Mouse (Mus musculus): ENCODE measurements around the gene Gm30191.

Gm30191 gene

DNA sequence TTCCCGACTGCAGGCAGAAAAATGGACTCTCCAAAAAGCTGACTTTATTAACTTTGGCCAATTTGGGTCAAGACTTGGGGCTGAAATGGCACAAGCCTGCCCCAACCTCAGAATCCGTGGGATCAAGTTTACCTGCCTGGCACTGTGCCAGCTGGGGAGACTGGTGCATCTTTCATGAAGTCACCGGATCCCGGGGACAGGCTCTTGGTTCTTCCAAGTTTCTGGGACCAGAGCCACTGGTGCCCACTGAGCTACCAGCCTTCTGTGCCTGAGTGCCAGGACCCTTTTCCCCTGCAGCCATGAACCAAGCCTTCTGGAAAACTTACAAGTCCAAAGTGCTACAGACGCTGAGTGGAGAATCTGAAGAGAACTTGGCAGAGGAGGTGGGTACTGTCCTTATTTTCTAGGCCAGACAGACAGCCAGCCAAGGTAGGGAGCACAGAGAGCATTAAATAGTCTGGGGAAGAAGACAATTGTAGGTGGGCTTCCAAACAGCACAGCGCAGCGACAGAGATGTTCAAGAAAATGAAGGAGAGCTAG is at the start of gene Gm30191:
Gm30191 (plus strand) TSS at position 217 of the 540 bp plus-strand sequence.
- DNase-seq (ENCODE audit: low read depth, low spot score): no peak

DNA sequence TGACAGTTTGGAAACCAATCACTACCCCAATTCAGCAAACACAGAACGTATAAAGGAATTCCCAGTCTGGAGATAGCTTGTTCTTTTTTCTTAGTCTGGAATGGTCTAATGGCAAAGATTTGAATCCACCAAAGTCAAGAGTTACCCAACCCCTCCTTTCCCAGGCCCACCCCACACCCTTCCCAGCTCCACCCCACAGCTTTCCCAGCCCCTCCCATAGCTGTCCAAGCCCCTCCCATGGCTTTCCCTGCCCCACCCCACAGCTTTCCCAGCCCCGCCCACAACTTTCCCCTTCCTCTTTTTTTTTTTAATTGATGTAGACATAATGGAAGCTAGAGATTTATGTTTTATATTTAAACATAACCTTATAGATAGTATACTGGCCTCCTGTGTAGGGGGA is 47.4 kb upstream of the Gm30191 start:
- DNase-seq (ENCODE audit: low read depth, low spot score): no peak

DNA sequence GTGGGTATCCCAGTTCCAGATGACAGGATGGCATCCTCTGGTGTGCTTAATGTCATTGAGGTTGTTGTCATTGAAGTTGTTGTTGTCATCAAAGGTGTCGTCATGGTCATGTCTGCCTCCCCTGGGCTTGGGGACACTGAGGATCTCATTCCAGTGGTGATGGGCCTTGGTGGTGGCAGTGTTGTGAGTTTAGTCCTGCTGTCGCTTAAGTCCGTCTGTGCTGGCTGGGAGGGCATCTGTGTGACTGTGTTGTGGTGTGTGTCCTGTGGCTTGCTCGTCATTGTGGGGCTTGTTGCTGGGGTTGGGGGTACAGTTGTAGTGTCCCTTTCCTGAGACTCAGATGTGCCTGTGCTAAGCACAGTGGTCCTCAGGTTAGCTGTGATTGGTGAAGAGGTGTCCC is 43.8 kb upstream of the Gm30191 start, which contains the start of gene Gm7534:
Gm7534 (minus strand) TSS at position 101 of the 400 bp plus-strand sequence.
- no peak for DNase-seq (ENCODE audit: low read depth, low spot score)

DNA sequence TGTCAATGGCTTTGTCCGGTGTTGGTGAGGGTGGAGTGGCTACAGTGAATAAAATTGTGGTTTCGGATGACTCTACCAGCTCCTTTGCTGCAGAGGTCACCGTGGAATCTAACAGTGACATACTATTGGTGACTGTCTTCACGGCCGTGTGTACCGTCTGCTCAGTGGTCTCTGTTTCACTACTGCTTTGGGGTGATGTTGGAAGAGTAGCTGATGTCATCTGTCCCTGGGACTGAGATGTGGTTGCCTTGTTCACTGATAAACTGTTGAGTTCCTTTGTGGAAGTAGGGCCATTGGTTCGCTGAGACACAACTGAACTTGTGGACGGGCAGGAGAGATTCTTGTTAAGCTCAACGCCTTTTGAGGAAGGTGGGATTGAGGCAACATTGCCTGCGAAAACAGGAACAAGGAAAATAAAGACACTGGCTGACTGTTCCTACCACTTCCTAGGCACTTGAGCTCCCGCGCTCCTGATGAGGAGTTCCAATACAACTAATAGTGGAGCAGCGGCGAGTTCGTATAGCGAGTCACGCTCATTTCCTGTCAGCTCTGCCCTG is 43.3 kb upstream of the Gm30191 start:
- no peak for DNase-seq (ENCODE audit: low read depth, low spot score)

DNA sequence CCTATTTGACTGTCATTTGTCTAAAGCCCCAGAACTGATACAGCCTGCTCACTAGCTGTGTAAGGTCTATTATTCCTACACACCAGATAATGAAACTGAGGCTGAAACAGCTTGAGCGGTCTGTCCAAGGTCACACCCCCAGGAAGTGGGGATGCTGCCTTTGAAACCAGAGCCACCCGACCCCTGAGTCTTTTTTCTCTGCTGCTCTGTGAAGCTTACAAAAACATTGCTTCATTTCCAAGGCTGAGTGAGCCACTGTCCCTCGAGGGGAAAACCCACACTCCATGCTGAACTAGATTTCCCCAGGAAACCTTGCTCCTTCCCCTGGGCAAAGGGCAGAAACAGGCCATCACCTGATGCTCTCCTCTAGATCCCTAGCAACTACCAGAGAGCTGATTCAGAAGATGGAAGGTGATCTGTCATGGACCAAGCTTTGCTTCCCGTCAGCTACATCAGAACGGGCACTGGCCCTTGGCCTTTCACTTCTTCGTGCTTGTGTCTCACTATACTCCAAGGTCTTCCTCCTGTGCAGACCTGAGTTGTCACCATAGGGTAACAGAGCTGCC is 40.2 kb upstream of the Gm30191 start:
- DNase-seq (ENCODE audit: low read depth, low spot score): no peak

DNA sequence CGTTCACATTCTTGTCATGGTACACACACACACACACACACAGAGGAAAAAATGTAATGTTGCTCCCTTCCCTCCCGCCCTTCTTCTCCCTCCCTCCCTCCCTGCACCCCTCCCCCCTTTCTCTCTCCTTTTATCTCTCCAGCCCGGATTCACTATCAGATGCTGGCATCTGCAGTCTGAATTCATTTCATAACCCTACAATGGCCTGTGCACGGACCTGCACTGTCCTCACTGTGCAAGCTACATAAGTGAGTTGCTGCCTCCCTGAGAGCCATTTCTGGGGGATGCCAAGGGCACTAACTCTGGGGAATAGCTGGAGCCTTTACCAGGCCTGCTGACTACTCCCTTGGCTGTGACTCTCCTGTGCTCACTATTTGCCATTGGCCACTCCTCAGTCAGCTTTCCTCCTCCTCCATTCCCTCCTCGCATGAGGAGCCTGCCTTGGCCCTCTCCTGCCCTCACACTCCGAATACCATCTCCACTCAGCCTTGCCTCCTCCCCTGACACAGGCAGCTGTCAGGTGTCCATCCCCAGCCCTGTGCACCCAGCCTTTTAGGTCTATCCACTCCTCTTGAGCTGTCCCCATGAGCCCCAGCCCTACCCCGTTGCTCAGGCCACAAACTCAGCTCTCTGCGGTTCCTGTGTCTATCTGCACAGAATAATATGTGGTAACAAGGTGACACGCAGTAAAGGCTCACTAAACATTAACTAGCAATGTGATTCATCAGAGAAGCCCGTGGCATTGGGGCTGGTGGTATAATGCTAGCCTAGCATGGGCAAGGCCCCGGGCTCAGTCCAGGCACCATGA is 23.7 kb upstream of the Gm30191 start:
- no peak for DNase-seq (ENCODE audit: low read depth, low spot score)

DNA sequence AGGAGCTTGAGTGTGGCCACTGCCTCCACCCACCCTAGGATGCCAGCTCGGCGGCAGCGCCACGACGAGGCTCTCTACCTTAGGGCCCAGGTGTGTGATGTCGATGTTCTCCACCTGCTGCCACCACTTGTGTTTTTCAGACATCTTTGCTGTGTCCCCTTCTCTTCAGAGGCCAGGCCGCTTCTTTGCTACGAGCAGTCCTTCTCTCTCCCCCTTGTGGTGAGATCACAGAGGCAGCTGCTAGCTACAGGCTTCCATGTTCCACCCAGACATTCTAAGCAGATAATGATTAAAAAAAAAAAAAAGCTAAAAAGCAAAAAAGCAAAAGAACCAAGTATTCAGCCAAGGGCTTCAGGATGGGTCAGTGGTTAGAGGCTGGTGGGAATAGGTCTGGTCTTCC is 19.5 kb upstream of the Gm30191 start, which contains the start of gene Catsper4:
Catsper4 (minus strand) TSS at position 190 of the 400 bp plus-strand sequence.
- no peak for DNase-seq (ENCODE audit: low read depth, low spot score)

DNA sequence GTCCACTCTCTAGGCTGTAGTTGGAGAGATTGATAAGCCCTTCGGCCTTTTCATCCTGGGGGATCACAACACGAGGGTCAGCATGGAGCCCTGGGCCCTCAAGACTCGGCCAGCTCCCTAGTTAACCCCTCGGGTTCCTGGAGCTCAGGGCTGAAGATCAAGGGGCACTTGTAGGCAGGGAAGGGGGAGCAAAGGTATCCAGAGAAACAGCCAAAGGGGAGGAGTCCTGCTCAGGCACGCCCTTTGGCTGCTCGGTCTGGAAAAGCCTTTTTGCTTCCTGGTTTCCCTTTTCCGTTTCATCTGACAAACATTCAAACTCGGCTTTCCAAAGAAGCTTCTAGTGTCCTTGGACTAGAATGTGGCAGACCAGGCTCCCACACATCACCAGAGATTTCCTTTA is 16.3 kb upstream of the Gm30191 start:
- DNase-seq (ENCODE audit: low read depth, low spot score): no peak

DNA sequence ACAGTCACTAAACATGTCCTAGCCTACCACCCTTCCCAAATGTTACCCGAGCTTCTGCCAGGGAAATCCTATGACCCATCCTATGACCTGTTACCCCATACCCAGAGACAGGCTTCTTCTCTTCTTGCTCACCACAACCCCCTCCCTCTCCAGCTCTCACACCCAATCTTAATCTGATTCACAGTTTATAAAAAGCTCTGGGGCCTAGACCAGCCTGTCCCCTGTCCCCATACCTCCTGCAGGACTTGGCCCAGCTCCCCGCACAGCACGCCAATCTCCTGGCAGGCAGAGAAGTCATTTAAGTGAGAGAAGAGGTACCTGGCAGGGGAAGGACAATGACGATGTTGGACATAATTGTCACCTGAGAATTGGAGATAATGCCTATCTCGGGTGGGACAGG is 11.9 kb upstream of the Gm30191 start:
- DNase-seq (ENCODE audit: low read depth, low spot score): no peak

DNA sequence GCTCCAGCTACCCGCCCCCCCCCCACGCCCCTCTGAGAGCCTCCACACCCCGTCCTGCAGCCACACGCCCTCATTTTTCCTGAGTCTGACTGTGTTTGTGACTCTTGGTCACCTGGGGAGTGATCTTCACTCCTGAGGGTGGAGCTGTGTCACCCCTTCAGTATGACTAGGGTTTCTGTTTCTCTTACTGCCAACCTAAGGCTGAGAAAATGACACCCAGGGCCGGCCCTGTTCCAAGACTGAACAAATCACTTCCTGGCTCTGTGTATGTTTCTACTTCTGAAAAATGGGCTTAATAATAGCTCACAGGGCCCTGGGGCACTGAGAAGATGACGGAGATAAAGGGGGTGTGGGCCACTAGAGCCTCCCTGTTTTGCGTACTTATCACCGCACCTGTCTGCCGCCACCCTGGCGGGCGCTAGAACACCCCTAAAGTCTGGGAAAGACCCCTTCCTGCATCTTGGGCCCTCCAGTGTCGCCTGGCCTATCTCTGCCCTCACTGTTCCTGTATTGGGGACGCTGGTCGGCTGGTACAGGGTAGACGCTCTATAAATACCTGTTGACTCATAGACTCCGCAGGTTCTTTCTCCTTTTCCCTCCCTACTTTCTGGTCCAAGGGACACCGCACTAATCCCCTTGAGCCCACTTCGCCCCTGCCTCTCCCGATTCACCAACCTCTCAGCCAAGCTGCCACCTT is 9.0 kb upstream of the Gm30191 start:
- DNase-seq (ENCODE audit: low read depth, low spot score): no peak

DNA sequence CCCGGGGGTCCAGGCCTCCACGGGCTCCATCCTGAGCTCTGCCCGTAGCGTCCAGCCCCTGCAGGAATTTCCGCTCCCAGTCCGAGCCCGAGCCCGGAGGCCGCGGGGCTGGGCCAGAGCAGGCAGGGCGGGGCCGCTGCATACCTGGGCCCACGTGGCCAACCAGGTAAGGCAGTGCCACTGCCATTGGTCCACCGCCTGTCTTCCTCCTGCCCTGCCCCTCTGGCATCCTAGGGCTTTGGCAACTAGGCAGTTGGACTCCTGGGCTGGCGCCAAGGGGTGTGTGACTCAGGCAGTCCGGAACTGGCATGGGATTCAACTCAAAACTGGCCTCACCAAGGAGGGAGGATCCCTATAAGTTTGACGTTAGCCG is 8.5 kb upstream of the Gm30191 start, which contains the start of gene Cnksr1:
Cnksr1 (minus strand) TSS at position 121 of the 373 bp plus-strand sequence.
- no peak for DNase-seq (ENCODE audit: low read depth, low spot score)

DNA sequence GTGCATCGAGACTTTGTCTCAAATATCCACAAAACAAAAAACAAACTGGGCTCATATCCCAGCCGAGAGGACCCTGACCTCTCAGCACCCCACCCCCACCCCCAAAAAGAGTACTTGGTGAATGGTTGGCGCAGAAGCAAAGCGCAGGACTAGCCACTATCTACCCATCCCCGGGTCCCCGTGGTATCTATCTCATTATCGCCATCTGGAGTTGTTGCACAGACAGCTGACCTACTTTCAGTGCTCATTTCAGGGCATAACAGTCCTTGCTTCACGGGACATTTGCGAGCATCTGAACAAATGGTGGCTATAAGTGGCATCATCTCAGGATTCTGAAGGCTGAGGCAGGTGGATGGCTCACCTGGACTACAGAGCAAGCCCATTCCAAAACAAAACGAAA is 8.0 kb upstream of the Gm30191 start:
- no peak for DNase-seq (ENCODE audit: low read depth, low spot score)

DNA sequence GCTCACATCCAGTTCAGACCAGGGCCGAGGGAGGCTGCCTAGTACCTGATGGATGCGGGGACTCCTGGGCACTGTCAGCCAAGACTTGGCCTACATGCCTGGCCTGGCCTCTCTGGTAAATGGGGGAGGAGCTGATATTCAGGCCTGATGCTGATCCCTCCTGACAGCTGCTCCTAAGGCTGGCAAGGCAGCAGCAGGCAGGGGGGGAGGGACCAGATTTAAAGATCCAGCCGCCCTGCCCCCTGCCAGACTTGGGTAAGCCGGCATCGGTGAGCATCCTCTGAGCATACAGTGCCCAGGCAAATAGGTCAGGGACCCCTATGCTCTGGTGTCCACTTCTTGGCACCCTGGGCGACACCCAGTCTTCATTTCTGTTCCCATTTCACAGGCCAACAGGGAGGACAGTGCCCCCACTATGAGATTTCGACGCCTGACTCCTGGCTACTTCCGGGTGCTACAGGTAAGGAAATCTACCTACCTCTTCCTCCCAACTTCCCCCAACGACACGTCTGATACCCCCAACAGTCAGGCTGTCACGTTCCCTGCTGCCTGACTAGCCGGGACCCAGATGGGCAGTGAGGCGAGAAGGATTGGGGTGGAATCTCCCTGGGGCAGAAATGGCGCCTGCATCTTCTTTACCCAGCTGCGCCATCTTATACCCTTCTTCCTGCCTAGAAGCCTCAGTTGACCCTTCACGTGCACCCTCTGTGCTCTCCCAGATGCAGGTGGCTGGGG is 3.1 kb upstream of the Gm30191 start, which contains the start of gene E130218I03Rik:
E130218I03Rik (plus strand) TSS at position 147 of the 735 bp plus-strand sequence.
- no peak for DNase-seq (ENCODE audit: low read depth, low spot score)

DNA sequence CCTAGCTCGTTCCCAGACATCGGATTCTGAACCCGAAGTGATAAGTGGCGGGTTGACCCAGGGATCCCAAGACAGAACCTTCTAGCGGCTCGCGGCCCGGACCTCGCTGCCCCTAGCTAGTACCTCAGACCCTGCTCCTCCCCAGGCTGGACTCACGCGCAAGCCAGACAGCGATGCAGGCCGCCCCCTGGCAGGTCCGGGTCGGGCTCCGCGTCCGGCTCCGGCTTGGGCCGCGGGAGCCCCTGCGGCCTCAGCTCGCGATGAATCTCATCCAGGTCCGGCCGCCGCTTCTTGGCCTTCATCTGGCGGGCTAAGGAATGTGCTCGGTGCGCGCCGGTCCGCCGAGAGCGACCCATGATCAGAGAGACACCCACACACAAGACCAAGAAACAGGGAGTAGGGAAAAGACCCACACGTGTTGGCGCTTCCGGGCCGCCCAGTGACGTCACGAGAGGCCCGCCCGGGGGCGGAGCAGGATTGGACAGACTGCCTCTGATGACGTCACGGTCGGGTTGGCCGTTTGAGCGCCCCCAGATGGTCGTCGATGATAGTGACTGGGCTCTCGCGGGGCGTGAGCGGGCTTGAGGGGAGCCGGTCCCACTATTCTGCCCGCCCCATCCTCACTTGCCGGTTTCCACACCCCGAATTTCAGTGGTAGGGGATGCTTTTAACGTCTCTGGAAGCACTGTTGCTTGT is 1.4 kb upstream of the Gm30191 start, which contains the start of gene Zfp593:
Zfp593 (minus strand) TSS at position 445 of the 696 bp plus-strand sequence.
- DNase-seq (ENCODE audit: low read depth, low spot score): peak; percentile 93

DNA sequence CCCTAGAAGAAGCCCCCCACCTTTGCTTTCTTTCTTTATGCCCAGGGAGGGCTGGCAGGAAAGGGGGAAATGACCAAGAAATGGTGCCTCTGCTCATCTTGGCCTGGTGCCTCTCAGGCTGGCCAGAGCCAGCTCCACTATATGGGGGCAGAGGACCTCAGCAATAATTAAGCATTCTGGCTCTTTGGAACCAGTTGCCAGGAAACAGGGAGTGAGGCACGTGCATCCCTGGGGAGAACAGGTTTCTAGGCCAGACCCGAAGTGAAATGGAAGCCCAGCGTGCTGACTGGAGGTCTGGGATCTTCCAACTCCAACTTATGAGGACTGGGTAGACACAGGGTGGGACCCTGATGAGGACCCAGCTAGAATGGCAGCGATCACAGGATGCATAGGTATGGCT is 479 bp upstream of the Gm30191 start:
- no peak for DNase-seq (ENCODE audit: low read depth, low spot score)

DNA sequence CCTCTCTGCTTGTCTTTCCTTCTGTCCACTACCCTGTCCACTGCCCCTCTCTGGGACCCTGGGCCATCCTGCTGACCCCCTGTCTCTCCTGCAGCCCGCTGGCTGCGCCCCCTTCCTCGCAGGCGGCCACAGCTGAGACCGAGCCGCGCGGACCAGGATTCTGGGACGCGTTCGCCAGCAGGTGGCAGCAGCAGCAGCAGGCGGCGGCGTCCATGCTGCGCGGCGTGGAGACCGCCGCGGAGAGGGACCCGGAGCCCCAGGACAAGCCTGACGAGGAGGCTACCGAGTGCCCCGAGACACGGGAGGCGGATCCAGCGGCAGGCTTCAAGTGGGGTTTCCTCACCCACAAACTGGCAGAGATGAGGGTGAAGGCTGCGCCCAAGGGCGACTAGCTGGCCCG is 2.9 kb downstream of the Gm30191 start:
- DNase-seq (ENCODE audit: low read depth, low spot score): peak; percentile 64

DNA sequence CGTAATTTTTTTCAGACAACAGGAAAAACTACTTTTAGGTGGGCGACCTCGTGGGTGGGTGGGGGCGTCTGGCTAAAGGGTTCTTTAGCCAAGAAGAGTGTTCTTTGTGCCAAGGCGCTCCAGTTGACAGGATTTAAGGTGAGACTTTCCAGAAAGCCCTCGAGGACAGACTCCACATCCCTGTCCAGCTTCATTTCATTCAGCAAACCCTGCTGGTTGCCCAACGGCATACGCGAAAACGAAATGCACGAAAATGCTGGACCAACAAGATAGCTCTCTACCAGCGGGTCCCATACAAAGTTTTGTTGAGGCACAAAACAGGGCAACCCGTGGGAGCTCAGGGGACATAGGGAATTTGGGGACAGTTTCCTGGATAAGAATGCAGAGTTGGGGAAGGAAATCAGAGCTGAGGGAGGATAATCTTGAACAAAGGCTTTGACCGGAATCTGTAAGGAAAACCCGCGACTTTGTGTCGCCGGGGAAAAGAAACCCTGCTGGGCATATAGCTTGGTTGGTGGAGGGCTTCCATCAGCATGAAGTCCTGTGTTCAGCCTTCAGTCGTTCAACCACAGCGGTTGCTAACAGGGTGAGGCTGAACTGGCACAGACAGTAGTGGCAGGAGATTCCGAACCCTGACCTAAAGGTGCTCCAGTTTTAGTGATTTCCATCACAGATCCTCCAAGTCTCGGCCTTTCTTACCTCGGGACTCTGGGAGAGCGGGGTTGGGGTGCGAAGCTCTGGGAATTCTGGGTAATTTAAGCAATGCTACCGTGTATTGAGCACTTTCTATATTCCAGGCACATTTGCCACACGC is 3.6 kb downstream of the Gm30191 start:
- DNase-seq (ENCODE audit: low read depth, low spot score): no peak

DNA sequence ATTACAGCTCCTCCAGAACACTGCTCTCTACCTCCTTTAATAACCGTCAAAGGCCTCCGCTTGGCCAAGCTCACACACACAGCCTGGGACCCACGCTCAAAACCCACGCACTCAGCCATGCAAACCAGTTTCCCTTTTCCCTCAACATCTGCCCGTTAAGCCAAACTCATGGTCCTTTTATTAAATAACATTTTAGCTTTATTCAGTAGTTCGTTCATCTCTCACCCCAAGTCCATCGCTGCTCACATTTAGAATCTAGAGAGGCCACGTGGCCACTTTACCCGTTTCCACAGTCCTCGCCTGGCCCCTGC is 4.2 kb downstream of the Gm30191 start:
- no peak for DNase-seq (ENCODE audit: low read depth, low spot score)

DNA sequence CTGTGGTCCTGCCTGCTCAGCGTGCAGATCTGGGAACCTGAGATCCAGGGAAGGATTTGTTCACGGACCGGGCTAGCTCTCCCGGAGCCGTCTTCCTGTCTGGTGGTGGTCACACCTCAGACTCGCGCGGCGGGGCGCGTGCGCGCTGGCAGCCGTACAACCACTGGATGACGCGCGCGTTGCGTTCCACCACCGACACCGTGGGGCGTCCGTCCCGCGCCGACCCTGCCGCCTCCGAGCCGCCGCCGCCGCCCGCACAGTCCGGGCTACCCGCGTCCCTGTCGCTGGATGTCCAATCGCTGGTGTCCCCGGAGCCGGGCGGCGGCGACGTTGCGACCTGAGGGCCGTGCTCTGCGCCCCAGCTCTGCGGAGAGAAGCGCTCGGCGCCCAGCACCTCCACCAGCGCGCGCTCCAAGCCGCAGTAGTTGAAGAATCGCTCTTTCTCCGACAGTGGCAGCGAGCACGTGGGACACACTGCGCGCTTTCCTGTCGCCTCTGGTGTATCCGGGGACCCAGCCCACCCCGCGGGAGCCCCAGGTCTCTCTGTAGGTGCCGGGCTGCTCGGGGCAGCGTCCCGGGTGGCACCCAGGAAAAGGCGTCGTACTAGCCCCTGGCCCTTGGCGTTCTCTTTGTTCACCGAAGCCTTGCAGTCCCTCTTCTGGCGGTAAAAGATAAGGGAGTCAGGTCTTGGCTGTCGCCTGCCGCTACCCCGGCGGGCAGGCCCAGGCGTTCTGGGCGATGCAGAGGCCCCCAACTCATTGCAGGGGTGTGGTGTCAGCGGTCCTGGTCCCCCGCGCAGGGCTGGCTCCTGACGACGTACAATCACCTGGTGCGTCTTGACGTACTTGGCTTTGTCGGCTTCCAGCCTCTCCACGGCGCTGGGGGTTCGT is 4.8 kb downstream of the Gm30191 start:
- DNase-seq (ENCODE audit: low read depth, low spot score): no peak

All from A20 (cell line).